Mouse (Mus musculus): Measurements from ENCODE around the gene Ddx31.

DNA sequence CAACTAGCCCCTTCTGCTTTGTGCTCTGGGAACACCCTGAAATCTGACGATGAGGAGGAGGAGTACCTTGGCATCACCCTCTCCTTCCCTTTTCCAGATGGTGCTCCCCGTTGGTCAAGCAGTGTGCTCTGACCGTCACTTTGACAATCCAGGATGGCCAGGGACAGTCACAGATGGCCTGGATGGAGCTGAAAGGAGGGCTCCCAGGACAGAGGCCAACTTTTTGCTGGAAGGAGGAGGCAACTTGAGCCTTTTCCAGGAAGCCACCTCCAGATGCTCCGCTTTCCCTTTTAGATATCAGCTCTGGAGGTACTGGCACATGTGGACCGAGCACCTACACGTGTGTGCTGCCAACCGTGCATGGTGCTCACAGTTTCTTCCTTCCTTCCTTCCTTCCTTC lies 36.8 kb upstream of the Ddx31 start:
- no peak for TF ChIP-seq CTCF (IDR thresholded peaks at IDR 0.05; ENCODE audit: low read depth, low read length)
- no peak for TF ChIP-seq POLR2A (IDR thresholded peaks at IDR 0.05; ENCODE audit: borderline replicate concordance, low read depth, low read length)

All from bone marrow macrophage, adult 2 months (primary cell).